Mouse (Mus musculus) testis, adult 2 months (tissue): Measurements from ENCODE around the gene Vasp.

Experiments
- CTCF ChIP-seq: fragments of 200-500 bp; IDR thresholded peaks from 2 replicates; pipeline ENCODE4 v1.5.1; 2012; ENCODE audit warnings: low read depth, mild to moderate bottlenecking, inconsistent platforms, low read length, moderate library complexity; ENCODE audit not compliant: control insufficient read depth, insufficient read depth, insufficient replicate concordance
- POLR2A ChIP-seq: fragments of 200-500 bp; IDR thresholded peaks from 2 replicates; pipeline ENCODE4 v1.6.1; 2012; ENCODE audit warnings: low read depth, mild to moderate bottlenecking, inconsistent platforms, low read length, moderate library complexity; ENCODE audit not compliant: control insufficient read depth

- TF ChIP-seq POLR2A (no peak), CTCF (no peak)
These were observed 34.5 kb upstream of the Vasp start for GRCm38 (mm10) chr7:19305796-19306765.
